Mouse (Mus musculus): ENCODE results near the gene Gm42791. TPM values are rescaled to one million over a fixed set of nuclear protein-coding genes. Genes with fewer than 3 reads are reported as not detected.
A peak's percentile ranks its signal among the peaks of the same experiment; 100 is the strongest.

Gm42791 gene
- polyA plus RNA-seq, 1 experiment from 2014 or later: 2.2 TPM

GRCm38 (mm10) chr5:148944024-148944423, 50.9 kb downstream of the Gm42791 start:
- ATAC-seq (ENCODE audit: insufficient read depth, low FRiP score): no peak
- Histone ChIP-seq H3K27me3 (ENCODE audit: control insufficient read depth, insufficient read depth, low read length) (no peaks in the 10 kb centered on the region), H3K9me3 (replicated peaks; ENCODE audit: control insufficient read depth, low read length) (0 out of 2 replicates have a peak, but pooled peaks cover 2% of the 10 kb centered on the region), H3K4me2 (ENCODE audit: low read depth, low read length) (0 out of 2 replicates have a peak overlapping the region, but pooled peaks have one; percentile 24), H3K4me3 (replicated peaks; ENCODE audit: low read length) (no peak overlapping the region), H3K4me1 (ENCODE audit: control insufficient read depth, insufficient read depth, low read length) (peaks cover 3% of the 10 kb centered on the region; the same call in 1 of the 2 replicates), H3K36me3 (ENCODE audit: control insufficient read depth, insufficient read depth, low read length) (no peaks in the 10 kb centered on the region), H3K27ac (ENCODE audit: low read length) (no peak overlapping the region), H3K9ac (ENCODE audit: low read length) (no peak overlapping the region)
- WGBS: 35% methylated on average over 8 of the region's 8 CpGs

- WGBS: 81% methylated on average over 10 of the region's 10 CpGs
- Histone ChIP-seq H3K9me3 (replicated peaks; ENCODE audit: control insufficient read depth, low read length) (0 out of 2 replicates have a peak, but pooled peaks cover 2% of the 10 kb centered on the region), H3K4me2 (ENCODE audit: low read depth, low read length) (no peak overlapping the region), H3K4me1 (ENCODE audit: control insufficient read depth, insufficient read depth, low read length) (peaks cover 3% of the 10 kb centered on the region; the same call in 1 of the 2 replicates), H3K36me3 (ENCODE audit: control insufficient read depth, insufficient read depth, low read length) (no peaks in the 10 kb centered on the region), H3K4me3 (replicated peaks; ENCODE audit: low read length) (no peak overlapping the region), H3K9ac (ENCODE audit: low read length) (no peak overlapping the region), H3K27ac (ENCODE audit: low read length) (no peak overlapping the region), H3K27me3 (ENCODE audit: control insufficient read depth, insufficient read depth, low read length) (no peaks in the 10 kb centered on the region)
- ATAC-seq (ENCODE audit: insufficient read depth, low FRiP score): no peak
These were observed 51.5 kb downstream of the Gm42791 start for GRCm38 (mm10) chr5:148943444-148943843.

GRCm38 (mm10) chr5:148942957-148943356, 52.0 kb downstream of the Gm42791 start:
- Histone ChIP-seq H3K4me2 (ENCODE audit: low read depth, low read length) (no peak overlapping the region), H3K9ac (ENCODE audit: low read length) (no peak overlapping the region), H3K36me3 (ENCODE audit: control insufficient read depth, insufficient read depth, low read length) (no peaks in the 10 kb centered on the region), H3K27ac (ENCODE audit: low read length) (no peak overlapping the region), H3K9me3 (replicated peaks; ENCODE audit: control insufficient read depth, low read length) (0 out of 2 replicates have a peak, but pooled peaks cover 2% of the 10 kb centered on the region), H3K4me1 (ENCODE audit: control insufficient read depth, insufficient read depth, low read length) (peaks cover 3% of the 10 kb centered on the region; the same call in 1 of the 2 replicates), H3K4me3 (replicated peaks; ENCODE audit: low read length) (no peak overlapping the region), H3K27me3 (ENCODE audit: control insufficient read depth, insufficient read depth, low read length) (no peaks in the 10 kb centered on the region)
- WGBS: 73% methylated on average over 11 of the region's 11 CpGs
- ATAC-seq (ENCODE audit: insufficient read depth, low FRiP score): no peak

GRCm38 (mm10) chr5:148942305-148942704, 52.6 kb downstream of the Gm42791 start:
- 90% methylated on average over 6 of the region's 6 CpGs for WGBS
- Histone ChIP-seq H3K4me2 (ENCODE audit: low read depth, low read length) (no peak overlapping the region), H3K36me3 (ENCODE audit: control insufficient read depth, insufficient read depth, low read length) (no peaks in the 10 kb centered on the region), H3K4me1 (ENCODE audit: control insufficient read depth, insufficient read depth, low read length) (peaks cover 3% of the 10 kb centered on the region; the same call in 1 of the 2 replicates), H3K27me3 (ENCODE audit: control insufficient read depth, insufficient read depth, low read length) (no peaks in the 10 kb centered on the region), H3K4me3 (replicated peaks; ENCODE audit: low read length) (no peak overlapping the region), H3K9me3 (replicated peaks; ENCODE audit: control insufficient read depth, low read length) (0 out of 2 replicates have a peak, but pooled peaks cover 2% of the 10 kb centered on the region), H3K9ac (ENCODE audit: low read length) (no peak overlapping the region), H3K27ac (ENCODE audit: low read length) (no peak overlapping the region)
- no peak for ATAC-seq (ENCODE audit: insufficient read depth, low FRiP score)

- Histone ChIP-seq H3K36me3 (ENCODE audit: control insufficient read depth, insufficient read depth, low read length) (no peaks in the 10 kb centered on the region), H3K4me1 (ENCODE audit: control insufficient read depth, insufficient read depth, low read length) (peaks cover 3% of the 10 kb centered on the region; the same call in 1 of the 2 replicates), H3K9me3 (replicated peaks; ENCODE audit: control insufficient read depth, low read length) (0 out of 2 replicates have a peak, but pooled peaks cover 1% of the 10 kb centered on the region), H3K27me3 (ENCODE audit: control insufficient read depth, insufficient read depth, low read length) (no peaks in the 10 kb centered on the region), H3K4me2 (ENCODE audit: low read depth, low read length) (no peak overlapping the region), H3K4me3 (replicated peaks; ENCODE audit: low read length) (no peak overlapping the region), H3K27ac (ENCODE audit: low read length) (no peak overlapping the region), H3K9ac (ENCODE audit: low read length) (no peak overlapping the region)
- ATAC-seq (ENCODE audit: insufficient read depth, low FRiP score): no peak
- 76% methylated on average over 10 of the region's 10 CpGs for WGBS
These were observed 53.1 kb downstream of the Gm42791 start for GRCm38 (mm10) chr5:148941867-148942266.

- Histone ChIP-seq H3K27me3 (ENCODE audit: control insufficient read depth, insufficient read depth, low read length) (no peaks in the 10 kb centered on the region), H3K9me3 (replicated peaks; ENCODE audit: control insufficient read depth, low read length) (peaks cover 7% of the 10 kb centered on the region; the same call in 1 of the 2 replicates), H3K9ac (ENCODE audit: low read length) (no peak overlapping the region), H3K4me2 (ENCODE audit: low read depth, low read length) (no peak overlapping the region), H3K4me3 (replicated peaks; ENCODE audit: low read length) (no peak overlapping the region), H3K27ac (ENCODE audit: low read length) (no peak overlapping the region), H3K4me1 (ENCODE audit: control insufficient read depth, insufficient read depth, low read length) (peaks cover 3% of the 10 kb centered on the region; the same call in 1 of the 2 replicates), H3K36me3 (ENCODE audit: control insufficient read depth, insufficient read depth, low read length) (no peaks in the 10 kb centered on the region)
- WGBS: 57% methylated on average over 11 of the region's 11 CpGs
- ATAC-seq (ENCODE audit: insufficient read depth, low FRiP score): no peak
These were observed 55.0 kb downstream of the Gm42791 start for GRCm38 (mm10) chr5:148939948-148940382.

GRCm38 (mm10) chr5:148936516-148936951, 58.4 kb downstream of the Gm42791 start:
- no peak for ATAC-seq (ENCODE audit: insufficient read depth, low FRiP score)
- WGBS: 73% methylated on average over 3 of the region's 3 CpGs
- Histone ChIP-seq H3K4me2 (ENCODE audit: low read depth, low read length) (no peak overlapping the region), H3K9me3 (replicated peaks; ENCODE audit: control insufficient read depth, low read length) (peaks cover 7% of the 10 kb centered on the region; the same call in 1 of the 2 replicates), H3K4me1 (ENCODE audit: control insufficient read depth, insufficient read depth, low read length) (no peaks in the 10 kb centered on the region), H3K27me3 (ENCODE audit: control insufficient read depth, insufficient read depth, low read length) (no peaks in the 10 kb centered on the region), H3K9ac (ENCODE audit: low read length) (no peak overlapping the region), H3K27ac (ENCODE audit: low read length) (no peak overlapping the region), H3K36me3 (ENCODE audit: control insufficient read depth, insufficient read depth, low read length) (no peaks in the 10 kb centered on the region), H3K4me3 (replicated peaks; ENCODE audit: low read length) (no peak overlapping the region)

GRCm38 (mm10) chr5:148935871-148936270, 59.1 kb downstream of the Gm42791 start:
- no peak overlapping the region for H3K4me2 ChIP-seq (ENCODE audit: low read depth, low read length)
- no peak overlapping the region for H3K4me3 ChIP-seq (replicated peaks; ENCODE audit: low read length)
- ATAC-seq (ENCODE audit: insufficient read depth, low FRiP score): no peak
- WGBS: 86% methylated on average over 6 of the region's 6 CpGs
- 0 out of 2 replicates have a peak, but pooled peaks cover 3% of the 10 kb centered on the region for H3K4me1 ChIP-seq (ENCODE audit: control insufficient read depth, insufficient read depth, low read length)
- H3K27me3 ChIP-seq (ENCODE audit: control insufficient read depth, insufficient read depth, low read length): no peaks in the 10 kb centered on the region
- no peak overlapping the region for H3K27ac ChIP-seq (ENCODE audit: low read length)
- peaks cover 7% of the 10 kb centered on the region; the same call in 1 of the 2 replicates for H3K9me3 ChIP-seq (replicated peaks; ENCODE audit: control insufficient read depth, low read length)
- H3K9ac ChIP-seq (ENCODE audit: low read length): no peak overlapping the region
- H3K36me3 ChIP-seq (ENCODE audit: control insufficient read depth, insufficient read depth, low read length): no peaks in the 10 kb centered on the region

GRCm38 (mm10) chr5:148935071-148935821, 59.7 kb downstream of the Gm42791 start:
- no peak overlapping the region for H3K27ac ChIP-seq (ENCODE audit: low read length)

More at GRCm38 (mm10) chr5:148935071-148935821, 59.7 kb downstream of the Gm42791 start:
- no peak for ATAC-seq (ENCODE audit: insufficient read depth, low FRiP score)
- H3K4me2 ChIP-seq (ENCODE audit: low read depth, low read length): no peak overlapping the region
- H3K9ac ChIP-seq (ENCODE audit: low read length): no peak overlapping the region
- peaks cover 7% of the 10 kb centered on the region; the same call in 1 of the 2 replicates for H3K9me3 ChIP-seq (replicated peaks; ENCODE audit: control insufficient read depth, low read length)
- H3K27me3 ChIP-seq (ENCODE audit: control insufficient read depth, insufficient read depth, low read length): no peaks in the 10 kb centered on the region
- H3K4me1 ChIP-seq (ENCODE audit: control insufficient read depth, insufficient read depth, low read length): 0 out of 2 replicates have a peak, but pooled peaks cover 3% of the 10 kb centered on the region
- 57% methylated on average over 7 of the region's 7 CpGs for WGBS
- H3K36me3 ChIP-seq (ENCODE audit: control insufficient read depth, insufficient read depth, low read length): no peaks in the 10 kb centered on the region
- H3K4me3 ChIP-seq (replicated peaks; ENCODE audit: low read length): no peak overlapping the region

All from stomach, embryonic 16.5 days (tissue).